Mouse (Mus musculus) heart, embryonic 11.5 days (tissue): ENCODE measurements around the gene C9. TPM values are rescaled to one million over a fixed set of nuclear protein-coding genes. Genes with fewer than 3 reads are reported as not detected.

Source experiments
- ATAC-seq: fragments of 200-750 bp; cut with Nextera tagmentation; replicated peaks from 2 replicates; pipeline ENCODE4 v1.8.0; 2017; ENCODE audit warnings: moderate library complexity; ENCODE audit not compliant: insufficient number of reproducible peaks, low FRiP score, low TSS enrichment
- H3K27ac ChIP-seq: fragments of 300-500 bp; sonication (generic); 2 replicates; pipeline ENCODE4 v1.5.1; 2014; ENCODE audit warnings: mild to moderate bottlenecking, low read depth, low read length
- H3K27me3 ChIP-seq: fragments of 300-500 bp; sonication (generic); 2 replicates; pipeline ENCODE4 v1.6.1; 2014; ENCODE audit warnings: mild to moderate bottlenecking, low read length, mixed read lengths; ENCODE audit not compliant: control insufficient read depth, insufficient read depth
- H3K36me3 ChIP-seq: fragments of 300-500 bp; sonication (generic); 2 replicates; pipeline ENCODE4 v1.6.1; 2014; ENCODE audit warnings: mild to moderate bottlenecking, low read length, moderate library complexity, mixed read lengths; ENCODE audit not compliant: control insufficient read depth, insufficient read depth
- H3K4me1 ChIP-seq: fragments of 300-500 bp; sonication (generic); 2 replicates; pipeline ENCODE4 v1.6.1; 2014; ENCODE audit warnings: low read length; ENCODE audit not compliant: control insufficient read depth, insufficient read depth
- H3K4me2 ChIP-seq: fragments of 300-500 bp; sonication (generic); 2 replicates; pipeline ENCODE4 v1.6.1; 2014; ENCODE audit warnings: mild to moderate bottlenecking, moderate library complexity
- H3K4me3 ChIP-seq: fragments of 300-500 bp; sonication (generic); 2 replicates; pipeline ENCODE4 v1.5.1; 2014; ENCODE audit warnings: low read depth, low read length
- H3K9ac ChIP-seq: fragments of 300-500 bp; sonication (generic); 2 replicates; pipeline ENCODE4 v1.6.1; 2014; ENCODE audit warnings: mild to moderate bottlenecking, low read depth, low read length, moderate library complexity
- H3K9me3 ChIP-seq: fragments of 300-500 bp; sonication (generic); replicated peaks from 2 replicates; pipeline ENCODE4 v1.6.1; 2016; ENCODE audit warnings: low read length; ENCODE audit not compliant: control insufficient read depth
- WGBS: fragments of 180-500 bp; shearing (Covaris S2); extraction: QIAGEN DNeasy Blood & Tissue Kit; methylation state at CpG from one replicate; pipeline ENCODE4 v1.1.7; 2014; ENCODE audit not compliant: insufficient replicate concordance; 5-methylcytosine and 5-hydroxymethylcytosine counted together
- polyA plus RNA-seq: library from polyadenylated mRNA; unstranded; fragments of >200 nt; fragmentation: Nextera tagmentation; extraction: Ambion mirVana; gene quantifications from 2 replicates; pipeline ENCODE4 v1.2.1, GENCODE M21; 2014

Gene C9
- not detected in 2 replicates for polyA plus RNA-seq

- Histone ChIP-seq H3K4me2 (no peak within 1 kb of the TSS), H3K4me3 (no peak within 1 kb of the TSS), H3K27ac (no peak within 1 kb of the TSS), H3K4me1 (peaks cover 7% of the 10 kb centered on the region; the same call in 1 of the 2 replicates), H3K9ac (no peak within 1 kb of the TSS), H3K9me3 (no peaks in the 10 kb centered on the region), H3K36me3 (no peaks in the 10 kb centered on the region), H3K27me3 (no peaks in the 10 kb centered on the region)
- WGBS = 59% methylated on average over 2 of the region's 2 CpGs
- no peak for ATAC-seq
Observed at GRCm38 (mm10) chr15:6445135-6445534, at the start of gene C9. C9 (plus strand) TSS chr15:6445327.

- Histone ChIP-seq H3K4me3 (no peak overlapping the region), H3K9ac (no peak overlapping the region), H3K27ac (no peak overlapping the region), H3K9me3 (no peaks in the 10 kb centered on the region), H3K4me2 (no peak overlapping the region), H3K27me3 (no peaks in the 10 kb centered on the region), H3K36me3 (peaks cover 2% of the 10 kb centered on the region; the same call in 1 of the 2 replicates), H3K4me1 (no peaks in the 10 kb centered on the region)
- WGBS = 85% methylated on average over 4 of the region's 4 CpGs
- ATAC-seq = no peak
Observed at GRCm38 (mm10) chr15:6398211-6398610, 46.9 kb upstream of the C9 start.

GRCm38 (mm10) chr15:6398881-6399280 lies 46.2 kb upstream of the C9 start:
- H3K9me3 ChIP-seq = no peaks in the 10 kb centered on the region
- H3K9ac ChIP-seq = no peak overlapping the region
- no peaks in the 10 kb centered on the region for H3K4me1 ChIP-seq
- peaks cover 2% of the 10 kb centered on the region; the same call in 1 of the 2 replicates for H3K36me3 ChIP-seq
- H3K4me2 ChIP-seq = no peak overlapping the region
- H3K27ac ChIP-seq = no peak overlapping the region
- no peak overlapping the region for H3K4me3 ChIP-seq
- no peak for ATAC-seq
- 87% methylated on average over 6 of the region's 6 CpGs for WGBS
- no peaks in the 10 kb centered on the region for H3K27me3 ChIP-seq

- 58% methylated on average over 8 of the region's 8 CpGs for WGBS
- no peak overlapping the region for H3K9ac ChIP-seq
- no peak overlapping the region for H3K4me3 ChIP-seq
- H3K4me1 ChIP-seq = no peaks in the 10 kb centered on the region
- ATAC-seq = no peak
- no peak overlapping the region for H3K4me2 ChIP-seq
- H3K27me3 ChIP-seq = no peaks in the 10 kb centered on the region
- no peaks in the 10 kb centered on the region for H3K9me3 ChIP-seq
- peaks cover 2% of the 10 kb centered on the region; the same call in 1 of the 2 replicates for H3K36me3 ChIP-seq
- no peak overlapping the region for H3K27ac ChIP-seq
Observed at GRCm38 (mm10) chr15:6400115-6400514, 45.0 kb upstream of the C9 start.

GRCm38 (mm10) chr15:6402433-6402832 lies 42.7 kb upstream of the C9 start:
- H3K4me1 ChIP-seq = no peaks in the 10 kb centered on the region
- 81% methylated on average over 2 of the region's 2 CpGs for WGBS
- no peak for ATAC-seq
- H3K36me3 ChIP-seq = no peaks in the 10 kb centered on the region
- H3K4me3 ChIP-seq = no peak overlapping the region
- no peak overlapping the region for H3K9ac ChIP-seq
- no peaks in the 10 kb centered on the region for H3K9me3 ChIP-seq
- no peaks in the 10 kb centered on the region for H3K27me3 ChIP-seq
- no peak overlapping the region for H3K4me2 ChIP-seq
- no peak overlapping the region for H3K27ac ChIP-seq

- no peak overlapping the region for H3K4me2 ChIP-seq
- H3K36me3 ChIP-seq = no peaks in the 10 kb centered on the region
- H3K9me3 ChIP-seq = no peaks in the 10 kb centered on the region
- no peaks in the 10 kb centered on the region for H3K27me3 ChIP-seq
- no peak overlapping the region for H3K27ac ChIP-seq
- no peak overlapping the region for H3K4me3 ChIP-seq
- no peak overlapping the region for H3K9ac ChIP-seq
- WGBS = 83% methylated on average over 5 of the region's 5 CpGs
- ATAC-seq = no peak
- no peaks in the 10 kb centered on the region for H3K4me1 ChIP-seq
Observed at GRCm38 (mm10) chr15:6404172-6404571, 41.0 kb upstream of the C9 start.

GRCm38 (mm10) chr15:6406771-6407170 lies 38.4 kb upstream of the C9 start:
- H3K27me3 ChIP-seq = no peaks in the 10 kb centered on the region
- no peaks in the 10 kb centered on the region for H3K36me3 ChIP-seq
- H3K27ac ChIP-seq = no peak overlapping the region
- H3K4me3 ChIP-seq = no peak overlapping the region
- no peak overlapping the region for H3K4me2 ChIP-seq
- 76% methylated on average over 6 of the region's 6 CpGs for WGBS
- no peak for ATAC-seq
- no peak overlapping the region for H3K9ac ChIP-seq
- H3K4me1 ChIP-seq = peaks cover 3% of the 10 kb centered on the region; the same call in 1 of the 2 replicates
- H3K9me3 ChIP-seq = no peaks in the 10 kb centered on the region

GRCm38 (mm10) chr15:6409031-6409430 lies 36.1 kb upstream of the C9 start:
- Histone ChIP-seq H3K9me3 (no peaks in the 10 kb centered on the region), H3K4me3 (no peak overlapping the region), H3K27ac (no peak overlapping the region), H3K36me3 (no peaks in the 10 kb centered on the region), H3K9ac (no peak overlapping the region), H3K27me3 (no peaks in the 10 kb centered on the region), H3K4me2 (no peak overlapping the region), H3K4me1 (peaks cover 8% of the 10 kb centered on the region; the same call in 1 of the 2 replicates)
- no peak for ATAC-seq
- WGBS = 85% methylated on average over 8 of the region's 8 CpGs

GRCm38 (mm10) chr15:6410161-6410560 lies 35.0 kb upstream of the C9 start:
- H3K9ac ChIP-seq = no peak overlapping the region
- 77% methylated on average over 3 of the region's 3 CpGs for WGBS
- H3K36me3 ChIP-seq = no peaks in the 10 kb centered on the region
- no peak overlapping the region for H3K4me2 ChIP-seq
- H3K27me3 ChIP-seq = no peaks in the 10 kb centered on the region
- no peak overlapping the region for H3K4me3 ChIP-seq
- H3K9me3 ChIP-seq = no peaks in the 10 kb centered on the region
- H3K4me1 ChIP-seq = peaks cover 8% of the 10 kb centered on the region; the same call in 1 of the 2 replicates
- no peak for ATAC-seq
- H3K27ac ChIP-seq = no peak overlapping the region
